Mouse (Mus musculus): ENCODE results near the gene Fam71b. TPM values are rescaled to one million over a fixed set of nuclear protein-coding genes. Genes with fewer than 3 reads are reported as not detected.

Gene Fam71b
- total and polyA plus RNA-seq, 2 experiments from 2014 or later, result not detected

DNA sequence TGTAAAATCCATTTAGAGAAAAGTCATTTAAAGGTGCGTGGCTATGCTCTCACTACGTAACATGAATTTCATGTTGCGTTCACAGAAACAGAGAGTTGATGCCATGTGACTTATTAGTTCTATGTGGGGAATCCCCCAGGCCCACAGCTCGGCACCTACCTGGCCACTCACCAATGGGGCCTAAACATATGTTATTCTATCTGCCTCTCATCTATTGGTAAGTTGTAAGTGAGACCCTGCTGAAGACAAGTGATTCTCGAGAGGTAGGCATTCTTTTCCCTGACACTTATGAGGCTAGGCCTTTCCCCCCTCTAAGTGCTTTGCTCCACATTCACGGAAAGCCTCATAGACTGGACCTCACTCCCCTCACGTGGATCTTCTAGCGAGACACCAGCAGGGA is 9.8 kb upstream of the Fam71b start:
- Histone ChIP-seq H3K4me2 (ENCODE audit: low read depth, low read length) (no peak overlapping the region; the same call in 1 of the 2 replicates), H3K9me3 (replicated peaks; ENCODE audit: control insufficient read depth, low read length) (no peaks in the 10 kb centered on the region), H3K27ac (ENCODE audit: low read depth) (no peak overlapping the region), H3K36me3 (replicated peaks; ENCODE audit: control insufficient read depth, insufficient read depth, low read length) (no peaks in the 10 kb centered on the region), H3K4me3 (ENCODE audit: low read depth, low read length) (no peak overlapping the region; the same call in 1 of the 2 replicates), H3K27me3 (ENCODE audit: control insufficient read depth, insufficient read depth, low read length) (no peaks in the 10 kb centered on the region), H3K4me1 (ENCODE audit: control insufficient read depth, insufficient read depth) (no peaks in the 10 kb centered on the region), H3K9ac (replicated peaks; ENCODE audit: low read depth, low read length) (no peak overlapping the region)
- WGBS, result 77% methylated on average over 8 of the region's 8 CpGs
- ATAC-seq (ENCODE audit: insufficient read depth, low read depth) (no peak), DNase-seq (ENCODE audit: low spot score) (no peak)
- TF ChIP-seq EP300 (IDR thresholded peaks at IDR 0.05; ENCODE audit: low read depth) (no peak), CTCF (IDR thresholded peaks at IDR 0.05; ENCODE audit: low read depth) (no peak)

DNA sequence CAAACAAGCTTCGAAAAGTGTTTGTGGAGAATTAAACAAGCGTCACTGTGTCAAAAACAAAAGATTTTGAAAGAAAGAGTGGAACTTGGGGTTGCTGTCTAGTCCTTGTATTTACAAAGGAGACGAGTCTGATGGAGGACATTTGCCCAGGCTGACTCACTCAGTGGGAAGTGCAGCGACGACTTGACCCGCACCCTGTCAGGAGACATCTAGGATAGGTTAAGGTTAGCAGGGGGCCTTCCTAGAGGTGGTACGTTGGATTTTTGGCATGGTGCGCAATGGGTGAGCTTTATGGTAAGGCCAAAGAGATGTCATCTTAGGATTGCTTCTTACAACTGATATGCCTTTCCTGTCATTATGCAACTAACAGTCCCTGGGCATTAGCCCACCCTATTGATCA is 9.3 kb upstream of the Fam71b start:
- WGBS, result 87% methylated on average over 8 of the region's 8 CpGs
- Histone ChIP-seq H3K4me3 (ENCODE audit: low read depth, low read length) (no peak overlapping the region), H3K27ac (ENCODE audit: low read depth) (no peak overlapping the region), H3K27me3 (ENCODE audit: control insufficient read depth, insufficient read depth, low read length) (no peaks in the 10 kb centered on the region), H3K4me1 (ENCODE audit: control insufficient read depth, insufficient read depth) (no peaks in the 10 kb centered on the region), H3K4me2 (ENCODE audit: low read depth, low read length) (no peak overlapping the region; the same call in 1 of the 2 replicates), H3K9ac (replicated peaks; ENCODE audit: low read depth, low read length) (no peak overlapping the region), H3K9me3 (replicated peaks; ENCODE audit: control insufficient read depth, low read length) (no peaks in the 10 kb centered on the region), H3K36me3 (replicated peaks; ENCODE audit: control insufficient read depth, insufficient read depth, low read length) (no peaks in the 10 kb centered on the region)
- ATAC-seq (ENCODE audit: insufficient read depth, low read depth) (no peak), DNase-seq (ENCODE audit: low spot score) (no peak)
- TF ChIP-seq CTCF (IDR thresholded peaks at IDR 0.05; ENCODE audit: low read depth) (no peak), EP300 (IDR thresholded peaks at IDR 0.05; ENCODE audit: low read depth) (no peak)

DNA sequence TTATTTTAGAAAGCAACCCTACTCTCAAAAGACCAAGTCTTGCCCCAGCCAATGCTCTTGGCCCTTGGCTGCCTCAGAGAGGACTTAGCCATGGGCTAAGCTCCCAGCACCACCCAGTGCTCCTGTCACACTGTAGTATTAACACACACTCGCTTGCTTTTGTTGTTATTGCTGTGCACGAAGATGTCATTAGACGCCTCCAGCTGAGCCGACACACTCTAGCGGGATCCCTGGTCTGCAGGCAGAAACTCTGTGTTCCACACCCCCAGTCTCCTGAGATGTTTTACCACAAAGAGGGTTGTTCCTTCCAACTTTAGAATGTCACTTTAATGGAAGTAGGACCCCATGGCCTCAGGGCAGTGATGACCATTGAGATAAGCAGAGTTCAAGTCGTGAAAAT is 7.9 kb upstream of the Fam71b start:
- no peak for ATAC-seq (ENCODE audit: insufficient read depth, low read depth)
- no peak for TF ChIP-seq EP300 (IDR thresholded peaks at IDR 0.05; ENCODE audit: low read depth)
- no peak for TF ChIP-seq CTCF (IDR thresholded peaks at IDR 0.05; ENCODE audit: low read depth)
- Histone ChIP-seq H3K4me1 (ENCODE audit: control insufficient read depth, insufficient read depth) (no peaks in the 10 kb centered on the region), H3K9ac (replicated peaks; ENCODE audit: low read depth, low read length) (no peak overlapping the region), H3K27me3 (ENCODE audit: control insufficient read depth, insufficient read depth, low read length) (no peaks in the 10 kb centered on the region), H3K36me3 (replicated peaks; ENCODE audit: control insufficient read depth, insufficient read depth, low read length) (no peaks in the 10 kb centered on the region), H3K9me3 (replicated peaks; ENCODE audit: control insufficient read depth, low read length) (no peaks in the 10 kb centered on the region), H3K4me2 (ENCODE audit: low read depth, low read length) (no peak overlapping the region; the same call in 1 of the 2 replicates), H3K4me3 (ENCODE audit: low read depth, low read length) (peak overlapping the region; percentile 28; the same call in 1 of the 2 replicates), H3K27ac (ENCODE audit: low read depth) (no peak overlapping the region)
- DNase-seq (ENCODE audit: low spot score), result no peak
- WGBS, result 71% methylated on average over 6 of the region's 6 CpGs

DNA sequence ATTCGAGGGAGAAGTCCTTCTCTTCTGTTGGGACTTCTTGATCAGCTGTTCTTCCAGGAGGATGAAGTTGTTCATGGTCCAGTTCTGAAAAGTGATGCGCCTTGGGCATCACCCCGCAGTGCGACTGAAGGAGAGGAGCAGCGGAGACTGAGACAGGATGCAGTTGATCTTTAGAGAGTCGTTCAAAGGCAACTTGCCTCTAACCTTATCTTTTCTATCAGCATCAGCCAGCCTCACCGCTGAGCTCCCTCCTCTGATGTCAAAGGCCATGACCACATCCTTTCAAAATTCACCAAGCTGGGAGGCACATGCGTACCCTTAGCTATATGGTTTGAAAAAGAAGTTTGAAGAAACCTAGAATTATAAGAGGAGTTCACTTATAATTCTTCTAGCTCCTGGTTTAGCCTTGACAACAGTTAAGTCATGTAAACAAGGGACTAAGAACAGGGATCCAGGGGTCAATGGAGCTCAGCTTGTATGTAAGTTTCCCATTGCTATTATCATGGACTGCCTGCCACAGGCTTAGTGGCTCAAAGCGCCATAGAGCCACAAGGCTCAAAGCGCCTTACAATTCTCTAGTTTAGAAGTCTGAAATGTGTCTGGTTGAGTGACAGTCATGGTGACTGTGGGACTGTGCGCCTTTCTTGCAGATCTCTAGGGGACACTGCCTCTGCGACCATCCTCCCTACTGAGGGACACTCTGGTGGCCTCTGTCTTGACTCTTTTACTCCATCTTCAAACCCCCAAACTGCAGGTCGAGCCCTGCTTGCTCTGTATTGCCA is 6.8 kb upstream of the Fam71b start, which contains the start of gene Itk:
Gene Itk (minus strand): TSS at position 180 of the 782 bp plus-strand sequence.
- Histone ChIP-seq H3K9ac (replicated peaks; ENCODE audit: low read depth, low read length) (no peak within 1 kb of the TSS), H3K4me2 (ENCODE audit: low read depth, low read length) (no peak within 1 kb of the TSS; the same call in 1 of the 2 replicates), H3K4me3 (ENCODE audit: low read depth, low read length) (peak within 1 kb of the TSS; percentile 28; the same call in 1 of the 2 replicates), H3K27ac (ENCODE audit: low read depth) (no peak within 1 kb of the TSS), H3K36me3 (replicated peaks; ENCODE audit: control insufficient read depth, insufficient read depth, low read length) (no peaks in the 10 kb centered on the region), H3K9me3 (replicated peaks; ENCODE audit: control insufficient read depth, low read length) (no peaks in the 10 kb centered on the region), H3K4me1 (ENCODE audit: control insufficient read depth, insufficient read depth) (no peaks in the 10 kb centered on the region), H3K27me3 (ENCODE audit: control insufficient read depth, insufficient read depth, low read length) (no peaks in the 10 kb centered on the region)
- no peak for ATAC-seq (ENCODE audit: insufficient read depth, low read depth)
- TF ChIP-seq CTCF (IDR thresholded peaks at IDR 0.05; ENCODE audit: low read depth) (no peak), EP300 (IDR thresholded peaks at IDR 0.05; ENCODE audit: low read depth) (no peak)
- no peak for DNase-seq (ENCODE audit: low spot score)
- 74% methylated on average over 13 of the region's 13 CpGs for WGBS

DNA sequence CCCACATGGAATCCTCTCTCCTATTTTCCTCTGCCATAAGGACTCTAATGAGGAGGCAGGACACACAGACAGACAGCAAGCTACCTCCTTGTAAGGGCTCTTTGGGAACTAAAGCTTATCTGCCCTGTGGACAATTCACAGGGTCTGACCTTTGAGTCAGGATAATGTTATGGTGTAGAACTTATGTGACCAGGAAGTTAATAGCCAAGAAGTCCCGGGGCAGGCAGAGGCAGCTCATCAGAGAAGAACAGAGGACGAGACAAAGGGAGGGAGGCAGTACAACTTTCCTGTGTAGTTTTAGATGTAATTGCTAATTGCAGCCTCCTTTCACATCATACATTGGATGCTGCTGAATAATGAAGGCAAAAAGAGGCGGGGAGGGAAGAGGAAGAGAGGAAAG is 5.7 kb upstream of the Fam71b start:
- TF ChIP-seq EP300 (IDR thresholded peaks at IDR 0.05; ENCODE audit: low read depth), result no peak
- no peak for TF ChIP-seq CTCF (IDR thresholded peaks at IDR 0.05; ENCODE audit: low read depth)
- Histone ChIP-seq H3K4me2 (ENCODE audit: low read depth, low read length) (no peak overlapping the region), H3K9ac (replicated peaks; ENCODE audit: low read depth, low read length) (no peak overlapping the region), H3K27ac (ENCODE audit: low read depth) (no peak overlapping the region), H3K4me3 (ENCODE audit: low read depth, low read length) (no peak overlapping the region), H3K9me3 (replicated peaks; ENCODE audit: control insufficient read depth, low read length) (no peaks in the 10 kb centered on the region), H3K36me3 (replicated peaks; ENCODE audit: control insufficient read depth, insufficient read depth, low read length) (no peaks in the 10 kb centered on the region), H3K27me3 (ENCODE audit: control insufficient read depth, insufficient read depth, low read length) (no peaks in the 10 kb centered on the region), H3K4me1 (ENCODE audit: control insufficient read depth, insufficient read depth) (no peaks in the 10 kb centered on the region)
- DNase-seq (ENCODE audit: low spot score), result no peak
- 52% methylated on average over 3 of the region's 3 CpGs for WGBS
- no peak for ATAC-seq (ENCODE audit: insufficient read depth, low read depth)
